Mouse (Mus musculus): ENCODE measurements around the gene Uqcr11. TPM values are rescaled to one million over a fixed set of nuclear protein-coding genes. Genes with fewer than 3 reads are reported as not detected.
A peak's percentile ranks its signal among the peaks of the same experiment; 100 is the strongest.

The Uqcr11 gene
- polyA plus RNA-seq (2016; fragmentation: Nextera tagmentation; extraction: Ambion mirVana): 648 and 654 TPM in 2 replicates

DNA sequence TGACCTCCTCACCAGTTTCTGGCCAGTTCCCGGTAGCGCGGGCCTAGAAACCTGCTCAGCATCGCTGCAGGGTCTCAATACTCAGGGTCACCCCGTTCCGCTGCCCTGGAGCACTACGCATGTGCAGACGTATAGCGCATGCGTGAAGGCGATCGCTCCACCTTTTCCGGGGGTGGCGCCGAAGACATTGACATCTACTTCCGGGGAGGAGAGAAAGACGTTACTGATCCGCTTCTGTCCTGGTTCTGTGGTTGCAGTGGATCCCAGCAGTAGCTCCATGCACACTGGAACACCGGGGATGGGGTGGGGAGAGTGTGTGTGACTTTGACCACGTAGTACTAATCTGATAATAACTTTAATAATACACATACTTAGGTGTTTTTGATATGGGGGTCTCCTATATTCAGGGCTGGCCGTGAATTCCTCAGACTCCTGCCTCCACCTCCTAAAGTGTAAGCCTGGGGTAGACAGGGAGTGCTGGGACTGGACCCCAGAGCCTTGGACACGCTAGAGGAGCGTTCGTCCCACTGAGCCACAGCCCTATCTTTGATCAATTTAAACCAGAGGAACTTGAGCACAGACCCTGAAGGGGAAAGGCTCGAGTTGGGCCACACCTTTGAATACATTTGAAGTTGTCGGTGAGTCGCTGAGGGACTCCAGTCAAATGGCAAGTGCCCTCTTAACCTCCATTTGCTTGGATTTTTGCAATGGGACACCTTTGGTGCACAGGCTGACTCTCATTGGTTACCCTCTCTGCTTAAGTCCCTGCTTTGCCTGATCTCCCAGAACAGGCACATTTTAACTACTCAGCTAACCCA is at the start of gene Uqcr11:
Gene Uqcr11 (minus strand): TSS at position 147 of the 818 bp plus-strand sequence.
- H3K4me1 ChIP-seq (replicated peaks): peaks cover 47% of the 10 kb centered on the region
- H3K4me3 ChIP-seq: peak within 1 kb of the TSS; percentile 94
- peak within 1 kb of the TSS; percentile 85 for H3K27ac ChIP-seq
- 2% methylated on average over 27 of the region's 27 CpGs for WGBS
- H3K36me3 ChIP-seq: peaks cover 62% of the 10 kb centered on the region
- H3K9me3 ChIP-seq: peaks cover 6% of the 10 kb centered on the region; the same call in 1 of the 2 replicates
- peak; percentile 93 for DNase-seq (ENCODE audit: low spot score)
- no peaks in the 10 kb centered on the region for H3K27me3 ChIP-seq (ENCODE audit: insufficient read depth, poor library complexity, severe bottlenecking)

DNA sequence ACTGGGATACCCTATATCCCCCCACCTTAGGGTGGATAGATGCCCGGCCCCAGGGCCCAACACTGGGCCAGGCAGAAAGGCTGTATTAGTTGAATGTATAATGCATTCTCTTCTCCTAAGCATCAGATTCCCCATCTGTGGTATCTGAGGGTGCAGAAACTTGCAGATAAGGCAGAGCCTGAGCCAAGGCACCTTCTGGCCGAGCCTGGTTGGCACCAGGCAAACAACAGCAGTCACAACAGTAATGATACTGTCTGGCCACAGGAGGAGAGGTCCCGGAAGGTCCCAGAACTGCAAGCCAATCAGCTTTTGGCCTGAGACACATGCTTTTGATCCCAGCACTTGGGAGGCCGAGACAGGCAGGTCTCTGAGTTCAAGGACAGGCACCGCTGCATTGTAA is 49.1 kb upstream of the Uqcr11 start:
- Histone ChIP-seq H3K36me3 (no peaks in the 10 kb centered on the region), H3K27me3 (ENCODE audit: insufficient read depth, poor library complexity, severe bottlenecking) (peaks cover 24% of the 10 kb centered on the region), H3K9me3 (no peaks in the 10 kb centered on the region), H3K27ac (no peak overlapping the region), H3K4me3 (no peak overlapping the region), H3K4me1 (replicated peaks) (peaks cover 22% of the 10 kb centered on the region; the same call in 1 of the 2 replicates)
- no peak for DNase-seq (ENCODE audit: low spot score)
- 82% methylated on average over 5 of the region's 5 CpGs for WGBS

DNA sequence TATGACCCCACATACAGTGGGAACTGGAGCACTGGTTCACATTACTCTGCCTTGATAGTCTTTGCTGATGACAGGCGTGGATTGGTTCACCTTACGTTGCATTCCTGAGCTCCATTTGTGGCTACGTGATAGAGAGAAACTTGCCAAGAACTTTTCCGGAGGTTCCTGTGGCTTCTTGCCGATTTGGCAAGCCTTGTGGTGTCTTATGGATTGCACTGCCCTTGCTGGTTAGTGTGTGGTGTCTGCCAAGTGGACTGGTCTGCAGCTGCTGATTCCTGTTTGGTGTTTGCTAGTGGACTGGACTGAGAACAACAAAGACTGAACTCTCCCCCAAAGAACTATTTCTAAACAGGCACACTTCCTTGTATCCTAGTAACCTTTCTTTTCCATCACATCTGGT is 48.2 kb upstream of the Uqcr11 start:
- WGBS: 92% methylated on average over 5 of the region's 5 CpGs
- Histone ChIP-seq H3K9me3 (no peaks in the 10 kb centered on the region), H3K4me1 (replicated peaks) (peaks cover 24% of the 10 kb centered on the region; the same call in 1 of the 2 replicates), H3K36me3 (no peaks in the 10 kb centered on the region), H3K27me3 (ENCODE audit: insufficient read depth, poor library complexity, severe bottlenecking) (peaks cover 24% of the 10 kb centered on the region), H3K4me3 (no peak overlapping the region), H3K27ac (no peak overlapping the region)
- no peak for DNase-seq (ENCODE audit: low spot score)

DNA sequence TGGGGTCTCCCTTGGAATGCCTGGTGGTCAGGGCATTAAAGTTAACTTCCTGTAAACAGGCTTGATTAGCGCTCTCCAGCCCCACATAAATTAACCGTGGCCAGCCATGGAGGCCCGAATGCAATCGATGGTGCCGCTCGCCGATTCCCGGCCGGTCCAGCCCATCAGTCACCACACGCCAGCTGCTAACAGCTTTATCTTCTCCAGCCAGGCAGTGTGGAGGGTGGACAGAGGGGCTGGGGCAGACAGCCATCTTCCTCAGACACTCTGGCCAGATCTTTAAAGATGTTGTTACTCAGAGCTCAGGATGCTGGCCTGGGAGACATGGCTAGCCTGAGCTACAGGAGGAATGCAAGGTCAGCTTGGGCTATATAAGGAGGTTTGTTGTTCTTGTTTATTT is 47.0 kb upstream of the Uqcr11 start:
- no peak overlapping the region for H3K4me3 ChIP-seq
- H3K27ac ChIP-seq: peak overlapping the region; percentile 50; the same call in 1 of the 2 replicates
- no peaks in the 10 kb centered on the region for H3K36me3 ChIP-seq
- H3K9me3 ChIP-seq: no peaks in the 10 kb centered on the region
- no peak for DNase-seq (ENCODE audit: low spot score)
- 77% methylated on average over 10 of the region's 10 CpGs for WGBS
- peaks cover 27% of the 10 kb centered on the region; the same call in 1 of the 2 replicates for H3K4me1 ChIP-seq (replicated peaks)
- H3K27me3 ChIP-seq (ENCODE audit: insufficient read depth, poor library complexity, severe bottlenecking): peaks cover 32% of the 10 kb centered on the region

DNA sequence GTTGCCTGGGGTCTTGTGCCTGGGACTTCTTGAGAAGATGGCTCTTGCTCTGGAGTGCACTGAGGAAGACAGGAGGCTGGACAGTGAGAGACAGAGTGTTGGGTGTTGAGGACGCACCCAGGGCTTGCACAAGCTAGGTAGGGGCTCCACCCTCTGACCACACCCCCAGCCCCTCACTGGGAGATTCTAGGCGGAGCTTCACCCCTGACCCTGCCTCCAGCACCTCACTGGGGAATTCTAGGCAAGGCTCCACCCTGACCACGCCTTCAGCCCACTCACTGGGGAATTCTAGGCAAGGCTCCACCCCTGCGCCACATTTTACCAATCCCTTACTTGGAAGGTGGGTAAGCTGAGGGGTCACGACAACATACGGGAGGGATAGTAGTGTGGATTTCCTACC is 44.0 kb upstream of the Uqcr11 start:
- no peak for DNase-seq (ENCODE audit: low spot score)
- Histone ChIP-seq H3K27me3 (ENCODE audit: insufficient read depth, poor library complexity, severe bottlenecking) (peaks cover 53% of the 10 kb centered on the region), H3K4me1 (replicated peaks) (peaks cover 48% of the 10 kb centered on the region), H3K27ac (no peak overlapping the region), H3K36me3 (no peaks in the 10 kb centered on the region), H3K9me3 (no peaks in the 10 kb centered on the region), H3K4me3 (no peak overlapping the region)
- 12% methylated on average over 6 of the region's 6 CpGs for WGBS

DNA sequence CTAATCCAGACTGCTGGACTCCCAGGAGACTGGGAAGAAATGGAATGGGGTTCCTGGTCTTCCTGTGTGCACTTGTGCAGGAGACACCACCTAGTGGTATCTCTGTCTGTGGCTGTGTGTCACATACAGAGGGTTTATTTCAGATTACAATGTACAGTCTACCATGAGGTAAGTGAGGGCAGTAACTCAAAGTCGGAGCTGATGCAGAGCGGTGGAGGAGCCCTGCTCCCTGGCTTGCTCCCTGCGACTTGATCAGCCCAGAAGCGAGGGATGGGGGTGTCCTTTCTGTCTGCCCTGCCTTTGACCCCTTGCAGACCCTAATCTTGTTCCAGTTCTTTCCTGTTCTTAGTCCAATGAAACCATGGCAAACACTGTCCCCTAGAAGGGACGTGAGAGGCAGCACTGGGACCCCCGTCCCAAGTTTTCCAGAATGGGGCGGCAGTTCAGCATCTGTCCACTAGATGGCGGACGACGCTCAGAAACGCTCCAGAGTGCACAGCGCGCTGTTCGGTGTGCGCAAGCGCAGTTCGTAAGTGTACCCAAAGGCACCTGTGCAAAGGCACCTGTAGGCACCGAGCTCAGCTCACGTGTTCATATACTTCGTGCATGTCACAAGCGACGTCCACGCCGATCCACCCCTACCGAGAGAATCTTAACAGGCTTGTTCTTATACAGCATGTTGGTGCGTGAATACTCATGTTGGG is 39.4 kb upstream of the Uqcr11 start:
- H3K27me3 ChIP-seq (ENCODE audit: insufficient read depth, poor library complexity, severe bottlenecking): peaks cover 61% of the 10 kb centered on the region
- no peak overlapping the region for H3K27ac ChIP-seq
- DNase-seq (ENCODE audit: low spot score): peak; percentile 79
- 8% methylated on average over 26 of the region's 26 CpGs for WGBS
- no peaks in the 10 kb centered on the region for H3K9me3 ChIP-seq
- H3K4me3 ChIP-seq: peak overlapping the region; percentile 18; the same call in 1 of the 2 replicates
- peaks cover 40% of the 10 kb centered on the region for H3K4me1 ChIP-seq (replicated peaks)
- H3K36me3 ChIP-seq: no peaks in the 10 kb centered on the region

DNA sequence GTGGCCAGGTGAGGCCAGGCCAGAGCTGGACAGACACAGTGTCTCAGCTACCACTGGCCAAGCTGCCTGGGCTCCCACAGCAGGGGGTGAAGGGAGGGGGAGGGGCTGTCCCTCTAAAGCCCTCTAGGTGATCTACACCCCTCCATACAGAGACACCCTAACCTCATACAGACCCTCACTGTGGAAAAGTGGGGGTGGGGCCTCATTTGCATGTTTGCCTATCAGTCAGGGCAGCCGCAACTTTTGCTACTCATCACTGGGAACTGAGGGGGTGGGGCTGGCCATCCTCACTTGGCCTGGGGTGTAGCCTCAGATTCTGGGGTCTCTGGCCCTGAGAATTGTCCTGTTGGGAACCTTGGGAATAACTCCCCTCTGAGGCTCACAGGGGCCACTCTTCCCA is 38.4 kb upstream of the Uqcr11 start:
- no peak overlapping the region for H3K4me3 ChIP-seq
- WGBS: 42% methylated on average over 1 of the region's 1 CpGs
- no peaks in the 10 kb centered on the region for H3K9me3 ChIP-seq
- H3K36me3 ChIP-seq: no peaks in the 10 kb centered on the region
- H3K27ac ChIP-seq: no peak overlapping the region
- H3K4me1 ChIP-seq (replicated peaks): peaks cover 33% of the 10 kb centered on the region
- DNase-seq (ENCODE audit: low spot score): no peak
- H3K27me3 ChIP-seq (ENCODE audit: insufficient read depth, poor library complexity, severe bottlenecking): peaks cover 54% of the 10 kb centered on the region

DNA sequence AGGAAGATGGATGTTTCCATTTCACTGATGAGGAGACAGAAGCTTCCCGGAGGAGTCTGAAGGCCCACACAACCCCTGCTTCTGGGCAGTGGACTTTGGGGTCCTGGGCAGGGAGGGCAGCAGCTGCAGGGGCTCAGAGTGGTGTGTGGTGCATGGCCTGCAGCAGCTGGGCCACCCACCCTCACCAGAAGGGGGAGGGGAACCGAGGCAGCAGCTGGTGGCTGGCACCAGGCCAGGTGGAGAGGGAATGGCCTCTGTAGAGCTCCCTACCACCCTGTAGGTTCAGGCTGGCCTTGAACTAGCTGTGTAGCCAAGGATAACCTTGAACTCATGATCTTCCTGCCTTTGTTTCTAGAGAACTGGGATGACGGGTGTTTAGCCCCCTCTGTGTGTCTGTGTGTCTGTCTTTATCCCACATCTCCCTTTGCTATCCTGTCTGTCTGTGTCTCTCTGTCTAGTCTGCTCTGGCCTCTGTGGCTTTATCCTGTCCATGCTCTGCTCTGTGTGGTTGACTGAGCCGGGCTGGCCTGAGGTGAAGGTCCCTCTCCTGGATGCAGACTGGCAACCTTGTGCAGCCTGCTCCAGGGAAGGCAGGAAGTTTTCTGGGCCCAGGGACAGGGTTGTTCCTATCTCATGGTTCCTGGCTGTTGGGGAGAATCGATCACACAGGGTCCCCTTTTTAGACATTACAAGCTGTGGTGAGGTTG is 37.9 kb upstream of the Uqcr11 start:
- no peak for DNase-seq (ENCODE audit: low spot score)
- 49% methylated on average over 5 of the region's 5 CpGs for WGBS
- Histone ChIP-seq H3K36me3 (no peaks in the 10 kb centered on the region), H3K27me3 (ENCODE audit: insufficient read depth, poor library complexity, severe bottlenecking) (peaks cover 54% of the 10 kb centered on the region), H3K9me3 (no peaks in the 10 kb centered on the region), H3K4me3 (no peak overlapping the region), H3K27ac (0 out of 2 replicates have a peak overlapping the region, but pooled peaks have one; percentile 53), H3K4me1 (replicated peaks) (peaks cover 33% of the 10 kb centered on the region)

DNA sequence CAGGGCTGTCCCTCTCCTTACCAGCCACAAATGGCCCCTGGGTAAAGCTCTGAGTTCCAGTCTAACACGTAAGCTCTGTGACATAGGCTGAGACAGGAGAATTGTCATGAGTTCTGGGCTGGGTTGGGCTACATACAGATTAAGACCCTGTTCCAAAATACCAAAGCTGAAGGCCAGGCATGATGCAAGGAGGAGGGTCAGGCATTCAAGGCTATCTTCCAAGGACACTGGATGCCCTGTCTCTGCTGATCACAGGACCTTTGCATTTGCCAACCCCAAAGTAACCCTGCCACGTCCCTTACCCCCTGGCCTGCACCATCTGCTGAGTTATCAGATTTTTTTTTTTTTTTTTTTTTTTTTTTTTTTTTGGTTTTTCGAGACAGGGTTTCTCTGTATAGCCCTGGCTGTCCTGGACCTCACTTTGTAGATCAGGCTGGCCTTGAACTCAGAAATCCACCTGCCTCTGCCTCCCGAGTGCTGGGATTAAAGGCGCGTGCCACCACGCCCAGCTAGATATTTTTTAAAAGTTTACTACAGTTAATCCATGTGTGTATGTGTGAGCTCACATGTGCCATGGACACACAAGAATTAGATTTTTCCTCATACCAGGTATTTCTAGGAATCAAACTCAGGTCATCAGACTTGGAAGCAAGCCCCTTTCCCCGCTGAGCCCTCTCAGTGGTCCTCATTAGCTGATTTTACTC is 37.1 kb upstream of the Uqcr11 start:
- 83% methylated on average over 8 of the region's 8 CpGs for WGBS
- no peak for DNase-seq (ENCODE audit: low spot score)
- Histone ChIP-seq H3K9me3 (no peaks in the 10 kb centered on the region), H3K36me3 (no peaks in the 10 kb centered on the region), H3K4me3 (no peak overlapping the region), H3K27me3 (ENCODE audit: insufficient read depth, poor library complexity, severe bottlenecking) (peaks cover 47% of the 10 kb centered on the region), H3K4me1 (replicated peaks) (peaks cover 26% of the 10 kb centered on the region), H3K27ac (no peak overlapping the region)

DNA sequence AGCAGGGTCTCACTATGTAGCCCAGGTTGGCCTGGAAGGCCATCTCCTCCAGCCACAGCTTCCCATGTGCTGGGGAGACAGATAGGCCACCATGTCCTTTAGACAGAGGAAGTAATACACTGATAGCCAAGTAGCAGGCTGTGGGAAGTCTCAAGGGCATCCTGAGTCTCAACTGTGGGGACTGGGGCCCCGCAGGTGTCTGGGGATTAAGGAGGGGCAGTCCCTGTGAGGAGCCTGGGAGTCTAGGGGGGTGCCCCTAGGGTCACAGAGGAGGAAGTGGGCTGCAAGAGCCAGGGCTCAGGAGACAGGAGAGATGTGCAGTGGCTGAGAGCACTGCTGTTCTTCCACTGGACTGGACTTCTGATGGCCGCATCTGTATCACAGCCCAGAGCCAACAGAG is 36.4 kb upstream of the Uqcr11 start:
- peaks cover 41% of the 10 kb centered on the region for H3K27me3 ChIP-seq (ENCODE audit: insufficient read depth, poor library complexity, severe bottlenecking)
- no peaks in the 10 kb centered on the region for H3K9me3 ChIP-seq
- H3K36me3 ChIP-seq: no peaks in the 10 kb centered on the region
- WGBS: 61% methylated on average over 2 of the region's 2 CpGs
- no peak for DNase-seq (ENCODE audit: low spot score)
- H3K4me1 ChIP-seq (replicated peaks): peaks cover 21% of the 10 kb centered on the region
- H3K4me3 ChIP-seq: no peak overlapping the region
- H3K27ac ChIP-seq: no peak overlapping the region

DNA sequence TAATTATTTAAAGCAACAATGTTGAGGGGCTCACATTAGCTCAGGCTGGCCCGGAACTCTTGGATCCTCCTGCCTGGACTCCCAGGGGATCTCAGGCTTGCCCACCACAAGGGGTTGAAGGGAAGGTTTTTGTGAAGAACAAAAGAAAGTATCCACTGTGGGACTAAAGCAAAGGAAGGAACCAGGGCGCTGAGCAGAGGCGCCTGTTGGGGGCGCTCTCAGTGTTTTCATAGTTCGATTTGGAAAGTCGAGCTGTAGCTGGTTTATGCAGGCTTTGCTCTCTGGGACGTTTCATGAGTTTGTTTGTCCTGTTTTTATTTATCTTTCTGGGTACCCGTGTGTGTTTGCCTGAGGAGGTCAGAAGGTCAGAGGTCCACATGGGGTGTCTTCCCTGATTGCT is 35.0 kb upstream of the Uqcr11 start:
- H3K4me3 ChIP-seq: no peak overlapping the region
- no peak for DNase-seq (ENCODE audit: low spot score)
- 59% methylated on average over 8 of the region's 8 CpGs for WGBS
- no peaks in the 10 kb centered on the region for H3K9me3 ChIP-seq
- H3K27me3 ChIP-seq (ENCODE audit: insufficient read depth, poor library complexity, severe bottlenecking): peaks cover 37% of the 10 kb centered on the region
- no peak overlapping the region for H3K27ac ChIP-seq
- peaks cover 16% of the 10 kb centered on the region for H3K4me1 ChIP-seq (replicated peaks)
- no peaks in the 10 kb centered on the region for H3K36me3 ChIP-seq

DNA sequence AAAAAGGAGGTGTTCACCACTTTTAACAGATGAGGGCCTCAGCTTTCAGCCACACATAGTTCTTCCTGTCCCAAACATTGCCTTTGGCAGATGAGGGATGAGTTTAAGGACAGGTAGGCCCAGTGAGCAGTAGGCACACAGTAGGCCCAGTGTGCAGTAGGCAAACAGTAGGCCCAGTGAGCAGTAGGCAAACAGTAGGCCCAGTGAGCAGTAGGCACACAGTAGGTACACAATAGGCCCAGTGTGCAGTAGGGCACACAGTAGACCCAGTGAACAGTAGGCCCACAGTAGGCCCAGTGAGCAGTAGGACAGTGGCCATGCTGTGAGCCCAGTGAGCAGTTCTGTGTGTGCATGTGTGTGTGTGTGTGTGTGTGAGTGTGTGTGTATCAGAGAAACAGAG is 33.4 kb upstream of the Uqcr11 start:
- Histone ChIP-seq H3K27me3 (ENCODE audit: insufficient read depth, poor library complexity, severe bottlenecking) (peaks cover 32% of the 10 kb centered on the region), H3K27ac (no peak overlapping the region), H3K4me3 (no peak overlapping the region), H3K9me3 (no peaks in the 10 kb centered on the region), H3K4me1 (replicated peaks) (peaks cover 23% of the 10 kb centered on the region), H3K36me3 (no peaks in the 10 kb centered on the region)
- DNase-seq (ENCODE audit: low spot score): no peak

All from hindbrain, embryonic 10.5 days (tissue).